Mouse (Mus musculus): ENCODE measurements at regions not wholly inside any gene's neighbourhood (a gene's known extent, or its start where the extent isn't known, plus 50 kb on each side); places are given as distances from the start of the nearest gene placed in this dataset.

GRCm38 (mm10) chr12:119070446-119070845 lies 104.2 kb upstream of the Abcb5 start:
- Histone ChIP-seq H3K27ac (no peak overlapping the region), H3K27me3 (replicated peaks) (no peaks in the 10 kb centered on the region), H3K4me2 (no peak overlapping the region), H3K4me1 (no peaks in the 10 kb centered on the region), H3K9me3 (no peaks in the 10 kb centered on the region), H3K4me3 (replicated peaks) (no peak overlapping the region), H3K9ac (no peak overlapping the region), H3K36me3 (no peaks in the 10 kb centered on the region)
- ATAC-seq (ENCODE audit: insufficient read depth, low FRiP score, low read depth), result no peak
- 6% methylated on average over 1 of the region's 1 CpGs for WGBS

DNA sequence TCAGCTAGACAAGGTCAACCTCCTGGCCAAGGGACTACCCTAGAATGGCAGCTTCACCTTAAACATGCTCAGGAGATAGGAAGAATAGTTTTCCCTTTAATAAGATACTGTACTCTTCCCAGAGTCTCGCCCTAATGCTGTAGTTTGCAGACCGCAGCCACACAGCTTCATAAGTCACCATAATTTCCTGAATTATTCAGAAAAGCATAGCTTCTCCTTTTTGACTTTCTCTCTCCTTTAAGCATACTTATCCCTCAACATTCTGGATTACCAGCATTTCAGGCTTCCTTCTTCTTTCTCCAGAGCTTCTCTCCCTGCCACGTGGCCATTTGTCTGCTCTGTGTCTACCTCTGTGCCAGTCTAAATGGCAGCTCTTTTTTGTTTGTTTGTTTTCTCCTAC lies 103.5 kb upstream of the Abcb5 start:
- no peaks in the 10 kb centered on the region for H3K27me3 ChIP-seq (replicated peaks)
- WGBS, result 78% methylated on average over 3 of the region's 3 CpGs
- H3K9me3 ChIP-seq, result no peaks in the 10 kb centered on the region
- no peak overlapping the region for H3K27ac ChIP-seq
- H3K4me2 ChIP-seq, result no peak overlapping the region
- ATAC-seq (ENCODE audit: insufficient read depth, low FRiP score, low read depth), result no peak
- no peaks in the 10 kb centered on the region for H3K36me3 ChIP-seq
- H3K4me1 ChIP-seq, result no peaks in the 10 kb centered on the region
- H3K4me3 ChIP-seq (replicated peaks), result no peak overlapping the region
- no peak overlapping the region for H3K9ac ChIP-seq

GRCm38 (mm10) chr12:119068079-119068478 lies 101.9 kb upstream of the Abcb5 start:
- Histone ChIP-seq H3K36me3 (no peaks in the 10 kb centered on the region), H3K27ac (no peak overlapping the region), H3K9me3 (no peaks in the 10 kb centered on the region), H3K4me2 (no peak overlapping the region), H3K4me3 (replicated peaks) (no peak overlapping the region), H3K4me1 (no peaks in the 10 kb centered on the region), H3K9ac (no peak overlapping the region), H3K27me3 (replicated peaks) (no peaks in the 10 kb centered on the region)
- 92% methylated on average over 2 of the region's 2 CpGs for WGBS
- ATAC-seq (ENCODE audit: insufficient read depth, low FRiP score, low read depth), result no peak

DNA sequence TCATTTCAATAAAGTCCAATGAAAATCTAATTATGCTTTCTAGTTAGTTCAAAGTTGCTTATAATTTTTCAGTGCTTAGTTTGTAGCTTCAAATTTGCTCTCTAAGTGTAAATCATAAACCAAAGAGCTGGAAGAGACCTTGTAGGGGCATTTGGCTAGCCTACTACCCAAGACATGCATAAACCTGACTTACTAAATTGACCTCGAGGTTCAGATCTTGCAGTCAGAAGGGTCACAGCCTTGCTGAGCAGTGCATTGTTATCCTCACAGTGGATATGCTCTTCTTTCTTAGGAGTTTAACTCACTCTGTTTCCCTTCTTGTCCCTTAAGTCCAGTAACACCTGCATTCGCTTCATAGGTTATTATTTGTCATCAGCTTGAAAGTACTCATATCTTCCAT lies 96.7 kb upstream of the Abcb5 start:
- Histone ChIP-seq H3K4me1 (no peaks in the 10 kb centered on the region), H3K9me3 (no peaks in the 10 kb centered on the region), H3K4me2 (no peak overlapping the region), H3K27me3 (replicated peaks) (no peaks in the 10 kb centered on the region), H3K9ac (no peak overlapping the region), H3K27ac (no peak overlapping the region), H3K36me3 (no peaks in the 10 kb centered on the region), H3K4me3 (replicated peaks) (no peak overlapping the region)
- no peak for ATAC-seq (ENCODE audit: insufficient read depth, low FRiP score, low read depth)
- WGBS, result 78% methylated on average over 2 of the region's 2 CpGs

GRCm38 (mm10) chr12:119062490-119062889 lies 96.3 kb upstream of the Abcb5 start:
- Histone ChIP-seq H3K27me3 (replicated peaks) (no peaks in the 10 kb centered on the region), H3K9me3 (no peaks in the 10 kb centered on the region)
- ATAC-seq (ENCODE audit: insufficient read depth, low FRiP score, low read depth), result no peak

GRCm38 (mm10) chr12:119054560-119054959 lies 88.3 kb upstream of the Abcb5 start:
- Histone ChIP-seq H3K9me3 (no peaks in the 10 kb centered on the region), H3K27ac (no peak overlapping the region), H3K9ac (no peak overlapping the region), H3K4me3 (replicated peaks) (no peak overlapping the region), H3K4me1 (no peaks in the 10 kb centered on the region), H3K27me3 (replicated peaks) (no peaks in the 10 kb centered on the region), H3K4me2 (no peak overlapping the region), H3K36me3 (no peaks in the 10 kb centered on the region)
- 18% methylated on average over 3 of the region's 3 CpGs for WGBS
- no peak for ATAC-seq (ENCODE audit: insufficient read depth, low FRiP score, low read depth)

More at GRCm38 (mm10) chr12:119062490-119062889, 96.3 kb upstream of the Abcb5 start:
- H3K9ac ChIP-seq, result no peak overlapping the region
- no peak overlapping the region for H3K27ac ChIP-seq
- no peaks in the 10 kb centered on the region for H3K4me1 ChIP-seq
- no peak overlapping the region for H3K4me2 ChIP-seq
- no peak overlapping the region for H3K4me3 ChIP-seq (replicated peaks)
- no peaks in the 10 kb centered on the region for H3K36me3 ChIP-seq

DNA sequence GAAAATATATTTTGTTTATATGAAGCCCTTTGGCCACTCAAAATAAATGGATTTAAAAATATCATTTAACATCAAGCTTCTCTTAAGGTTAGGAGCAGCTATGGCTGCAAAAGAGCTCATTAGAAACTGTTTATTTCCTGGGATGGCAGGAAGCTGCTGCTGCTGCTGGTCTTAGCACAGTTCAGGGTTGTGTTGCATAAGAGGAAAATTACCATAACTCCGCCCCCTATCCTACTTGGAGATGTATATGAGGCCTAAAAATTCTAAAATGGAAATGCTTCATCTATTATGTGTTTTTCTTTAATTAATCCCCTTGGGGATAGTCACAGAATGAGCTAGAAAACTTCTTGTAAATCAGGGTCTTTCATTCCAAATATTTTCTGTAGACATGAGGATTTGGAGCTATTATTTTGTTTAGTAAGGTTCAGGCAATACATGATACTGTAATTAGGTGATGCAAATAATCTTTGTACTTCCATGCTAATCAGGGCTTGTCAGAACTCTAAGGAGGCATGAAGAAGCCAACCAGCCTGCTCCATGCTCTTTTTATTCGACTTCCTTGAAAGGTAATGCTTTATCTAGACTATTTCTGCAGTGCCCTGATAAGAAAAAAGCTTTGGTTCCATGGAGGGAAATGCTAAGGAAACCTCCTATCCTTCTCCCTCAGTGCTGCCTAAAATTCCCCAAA lies 85.6 kb upstream of the Abcb5 start:
- no peaks in the 10 kb centered on the region for H3K9me3 ChIP-seq
- 48% methylated on average over 2 of the region's 2 CpGs for WGBS
- H3K4me1 ChIP-seq, result no peaks in the 10 kb centered on the region
- H3K4me3 ChIP-seq (replicated peaks), result no peak overlapping the region
- no peaks in the 10 kb centered on the region for H3K36me3 ChIP-seq
- ATAC-seq (ENCODE audit: insufficient read depth, low FRiP score, low read depth), result no peak
- no peak overlapping the region for H3K27ac ChIP-seq
- H3K4me2 ChIP-seq, result no peak overlapping the region
- no peak overlapping the region for H3K9ac ChIP-seq
- no peaks in the 10 kb centered on the region for H3K27me3 ChIP-seq (replicated peaks)

DNA sequence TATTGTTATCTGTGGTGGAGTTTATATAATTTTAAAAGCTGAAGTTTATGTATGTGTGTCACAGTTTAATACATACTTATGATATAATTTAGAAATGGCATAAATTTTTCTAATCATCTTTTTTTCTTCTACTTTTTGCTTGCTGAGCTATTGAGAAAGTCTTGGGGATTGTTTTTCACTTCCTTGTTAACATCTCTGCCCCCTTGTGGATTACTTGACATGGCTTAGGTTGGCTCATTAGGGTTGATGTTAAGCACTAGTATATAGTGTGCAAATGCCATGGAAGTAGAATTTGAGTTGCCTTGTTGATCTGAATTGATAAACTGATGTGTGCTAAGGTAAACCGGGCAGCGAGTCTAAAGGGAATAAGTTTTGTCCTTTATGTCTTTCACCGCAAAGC lies 72.1 kb upstream of the Abcb5 start:
- 95% methylated on average over 3 of the region's 3 CpGs for WGBS
- Histone ChIP-seq H3K27ac (no peak overlapping the region), H3K36me3 (no peaks in the 10 kb centered on the region), H3K4me1 (no peaks in the 10 kb centered on the region), H3K4me3 (replicated peaks) (no peak overlapping the region), H3K4me2 (no peak overlapping the region), H3K9ac (no peak overlapping the region), H3K9me3 (no peaks in the 10 kb centered on the region), H3K27me3 (replicated peaks) (no peaks in the 10 kb centered on the region)
- ATAC-seq (ENCODE audit: insufficient read depth, low FRiP score, low read depth), result no peak

GRCm38 (mm10) chr12:119034828-119035227 lies 68.6 kb upstream of the Abcb5 start:
- ATAC-seq (ENCODE audit: insufficient read depth, low FRiP score, low read depth), result no peak
- no peak overlapping the region for H3K9ac ChIP-seq
- H3K9me3 ChIP-seq, result no peaks in the 10 kb centered on the region
- no peak overlapping the region for H3K4me3 ChIP-seq (replicated peaks)
- no peaks in the 10 kb centered on the region for H3K4me1 ChIP-seq
- H3K27me3 ChIP-seq (replicated peaks), result no peaks in the 10 kb centered on the region
- WGBS, result 78% methylated on average over 4 of the region's 4 CpGs
- H3K27ac ChIP-seq, result no peak overlapping the region
- no peak overlapping the region for H3K4me2 ChIP-seq
- no peaks in the 10 kb centered on the region for H3K36me3 ChIP-seq

GRCm38 (mm10) chr12:119028711-119029110 lies 62.5 kb upstream of the Abcb5 start:
- Histone ChIP-seq H3K4me1 (no peaks in the 10 kb centered on the region), H3K27me3 (replicated peaks) (no peaks in the 10 kb centered on the region), H3K9me3 (no peaks in the 10 kb centered on the region), H3K9ac (no peak overlapping the region), H3K27ac (no peak overlapping the region), H3K4me2 (no peak overlapping the region), H3K36me3 (no peaks in the 10 kb centered on the region), H3K4me3 (replicated peaks) (no peak overlapping the region)
- WGBS, result 72% methylated on average over 2 of the region's 2 CpGs
- no peak for ATAC-seq (ENCODE audit: insufficient read depth, low FRiP score, low read depth)

DNA sequence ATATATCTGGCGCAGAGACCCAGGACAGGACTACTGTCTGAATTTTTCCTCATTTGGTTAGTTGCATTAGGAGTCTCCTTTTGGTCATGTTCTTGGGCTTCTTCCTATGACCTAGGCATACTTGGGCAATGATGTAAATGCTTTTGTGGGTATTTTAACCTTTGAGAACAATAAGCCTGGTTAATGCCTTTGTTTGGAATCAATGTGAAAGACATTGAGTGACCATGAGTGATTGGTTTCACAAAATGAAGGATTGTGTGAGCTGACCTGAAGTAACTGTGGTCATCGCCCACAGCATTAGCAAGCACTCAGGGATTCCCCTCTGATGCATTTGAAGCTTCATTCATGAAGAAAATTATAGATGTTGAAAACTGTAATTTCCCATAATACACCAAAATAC lies 61.9 kb upstream of the Abcb5 start:
- ATAC-seq (ENCODE audit: insufficient read depth, low FRiP score, low read depth), result no peak
- no peak overlapping the region for H3K4me3 ChIP-seq (replicated peaks)
- WGBS, result 79% methylated on average over 2 of the region's 2 CpGs
- H3K4me1 ChIP-seq, result no peaks in the 10 kb centered on the region
- no peaks in the 10 kb centered on the region for H3K27me3 ChIP-seq (replicated peaks)
- H3K9ac ChIP-seq, result no peak overlapping the region
- no peaks in the 10 kb centered on the region for H3K36me3 ChIP-seq
- H3K4me2 ChIP-seq, result no peak overlapping the region
- H3K27ac ChIP-seq, result no peak overlapping the region
- H3K9me3 ChIP-seq, result no peaks in the 10 kb centered on the region

- no peaks in the 10 kb centered on the region for H3K27me3 ChIP-seq (replicated peaks)
- H3K4me2 ChIP-seq, result no peak overlapping the region
- H3K9ac ChIP-seq, result no peak overlapping the region
- no peak for ATAC-seq (ENCODE audit: insufficient read depth, low FRiP score, low read depth)
- no peak overlapping the region for H3K4me3 ChIP-seq (replicated peaks)
- H3K36me3 ChIP-seq, result no peaks in the 10 kb centered on the region
- no peaks in the 10 kb centered on the region for H3K4me1 ChIP-seq
- WGBS, result 35% methylated on average over 4 of the region's 4 CpGs
- H3K27ac ChIP-seq, result no peak overlapping the region
- H3K9me3 ChIP-seq, result no peaks in the 10 kb centered on the region
Observed at GRCm38 (mm10) chr12:119027701-119028100, 61.5 kb upstream of the Abcb5 start.

GRCm38 (mm10) chr12:119026311-119026710 lies 60.1 kb upstream of the Abcb5 start:
- Histone ChIP-seq H3K27ac (no peak overlapping the region), H3K9ac (no peak overlapping the region), H3K4me1 (no peaks in the 10 kb centered on the region), H3K9me3 (no peaks in the 10 kb centered on the region), H3K4me3 (replicated peaks) (no peak overlapping the region), H3K4me2 (no peak overlapping the region), H3K27me3 (replicated peaks) (no peaks in the 10 kb centered on the region), H3K36me3 (no peaks in the 10 kb centered on the region)
- 53% methylated on average over 1 of the region's 1 CpGs for WGBS
- no peak for ATAC-seq (ENCODE audit: insufficient read depth, low FRiP score, low read depth)

Measured in stomach, embryonic 15.5 days (tissue).